Mouse (Mus musculus): Measurements from ENCODE around the gene Cycs. TPM values are rescaled to one million over a fixed set of nuclear protein-coding genes. Genes with fewer than 3 reads are reported as not detected.

The Cycs gene
- polyA plus RNA-seq, 1 experiment = 12.7 TPM

DNA sequence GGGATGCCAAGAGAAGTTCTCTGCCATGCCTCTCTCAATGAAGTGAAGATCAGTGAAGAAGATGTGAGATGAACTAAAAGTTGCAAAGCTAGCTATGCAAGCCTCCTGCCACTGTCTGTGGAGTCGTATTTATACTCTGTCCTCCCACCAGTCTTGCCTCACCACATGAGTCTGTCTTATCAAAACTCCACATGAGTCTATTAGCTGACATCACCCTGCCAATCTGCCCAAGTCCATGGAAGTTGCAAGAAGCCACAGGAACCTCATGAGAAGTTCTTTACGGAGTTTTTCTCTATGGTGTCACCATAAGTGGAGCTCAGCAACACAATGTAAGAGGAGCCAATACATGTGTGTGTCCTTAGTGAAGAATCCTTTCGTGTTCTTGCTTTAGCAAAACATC, 35.3 kb downstream of the Cycs start:
- Histone ChIP-seq H3K27ac (ENCODE audit: insufficient read depth, low read depth, low read length) (peak overlapping the region; percentile 12; the same call in 1 of the 2 replicates), H3K4me1 (ENCODE audit: control insufficient read depth, insufficient read depth, low read length) (peaks cover 18% of the 10 kb centered on the region), H3K36me3 (ENCODE audit: control insufficient read depth, insufficient read depth, low read length) (no peaks in the 10 kb centered on the region), H3K4me3 (ENCODE audit: insufficient read depth, low read depth, low read length) (no peak overlapping the region), H3K27me3 (replicated peaks; ENCODE audit: control insufficient read depth, insufficient read depth, low read length) (no peaks in the 10 kb centered on the region)
- TF ChIP-seq CTCF (conservative IDR thresholded peaks at IDR 0.05; ENCODE audit: insufficient read depth, insufficient read length, low read depth, low read length) (no peak), POLR2A (IDR thresholded peaks at IDR 0.05; ENCODE audit: low read depth, low read length) (no peak)
- WGBS = 95% methylated on average over 3 of the region's 3 CpGs
- DNase-seq = no peak

DNA sequence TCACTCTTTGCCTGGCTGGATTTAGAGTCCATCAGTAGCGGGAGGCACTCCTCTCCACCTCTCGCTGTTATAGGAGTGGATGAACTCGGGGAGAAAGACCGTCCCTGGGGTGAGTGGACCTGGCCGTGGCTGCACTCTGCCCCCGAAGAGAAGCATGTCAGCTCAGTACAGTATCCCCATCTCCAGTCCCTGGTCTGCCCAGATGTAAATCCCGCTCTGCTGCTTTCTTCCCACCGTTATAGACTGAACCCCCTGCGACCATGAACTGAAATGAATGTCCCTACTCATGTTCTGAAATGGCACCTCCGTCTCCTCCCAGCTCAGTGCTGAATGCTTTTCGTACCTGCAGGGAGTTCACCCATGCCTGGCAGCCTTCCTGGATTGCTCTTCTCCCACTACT, 37.1 kb downstream of the Cycs start:
- Histone ChIP-seq H3K4me1 (ENCODE audit: control insufficient read depth, insufficient read depth, low read length) (peaks cover 13% of the 10 kb centered on the region; the same call in 1 of the 2 replicates), H3K27ac (ENCODE audit: insufficient read depth, low read depth, low read length) (no peak overlapping the region), H3K27me3 (replicated peaks; ENCODE audit: control insufficient read depth, insufficient read depth, low read length) (no peaks in the 10 kb centered on the region), H3K36me3 (ENCODE audit: control insufficient read depth, insufficient read depth, low read length) (no peaks in the 10 kb centered on the region), H3K4me3 (ENCODE audit: insufficient read depth, low read depth, low read length) (no peak overlapping the region)
- WGBS = 71% methylated on average over 11 of the region's 11 CpGs
- DNase-seq = peak; percentile 31
- TF ChIP-seq POLR2A (IDR thresholded peaks at IDR 0.05; ENCODE audit: low read depth, low read length) (no peak), CTCF (conservative IDR thresholded peaks at IDR 0.05; ENCODE audit: insufficient read depth, insufficient read length, low read depth, low read length) (no peak)

- H3K27me3 ChIP-seq (replicated peaks; ENCODE audit: control insufficient read depth, insufficient read depth, low read length) = no peaks in the 10 kb centered on the region
- no peak overlapping the region for H3K27ac ChIP-seq (ENCODE audit: insufficient read depth, low read depth, low read length)
- WGBS = 89% methylated on average over 9 of the region's 9 CpGs
Measured at GRCm38 (mm10) chr6:50527416-50527815, 38.9 kb downstream of the Cycs start.

GRCm38 (mm10) chr6:50526597-50527024, 39.7 kb downstream of the Cycs start:
- Histone ChIP-seq H3K4me1 (ENCODE audit: control insufficient read depth, insufficient read depth, low read length) (peaks cover 12% of the 10 kb centered on the region; the same call in 1 of the 2 replicates), H3K27ac (ENCODE audit: insufficient read depth, low read depth, low read length) (no peak overlapping the region), H3K27me3 (replicated peaks; ENCODE audit: control insufficient read depth, insufficient read depth, low read length) (no peaks in the 10 kb centered on the region), H3K36me3 (ENCODE audit: control insufficient read depth, insufficient read depth, low read length) (no peaks in the 10 kb centered on the region), H3K4me3 (ENCODE audit: insufficient read depth, low read depth, low read length) (no peak overlapping the region)
- peak; percentile 84 for DNase-seq
- 15% methylated on average over 7 of the region's 7 CpGs for WGBS
- TF ChIP-seq CTCF (conservative IDR thresholded peaks at IDR 0.05; ENCODE audit: insufficient read depth, insufficient read length, low read depth, low read length) (peak; percentile 69), POLR2A (IDR thresholded peaks at IDR 0.05; ENCODE audit: low read depth, low read length) (no peak)

More at GRCm38 (mm10) chr6:50527416-50527815, 38.9 kb downstream of the Cycs start:
- Histone ChIP-seq H3K36me3 (ENCODE audit: control insufficient read depth, insufficient read depth, low read length) (no peaks in the 10 kb centered on the region), H3K4me1 (ENCODE audit: control insufficient read depth, insufficient read depth, low read length) (peaks cover 16% of the 10 kb centered on the region; the same call in 1 of the 2 replicates), H3K4me3 (ENCODE audit: insufficient read depth, low read depth, low read length) (no peak overlapping the region)
- no peak for DNase-seq
- TF ChIP-seq POLR2A (IDR thresholded peaks at IDR 0.05; ENCODE audit: low read depth, low read length) (no peak), CTCF (conservative IDR thresholded peaks at IDR 0.05; ENCODE audit: insufficient read depth, insufficient read length, low read depth, low read length) (no peak)

GRCm38 (mm10) chr6:50525846-50526245, 40.5 kb downstream of the Cycs start:
- WGBS = 87% methylated on average over 8 of the region's 8 CpGs
- H3K27ac ChIP-seq (ENCODE audit: insufficient read depth, low read depth, low read length) = peak overlapping the region; percentile 52; the same call in 1 of the 2 replicates
- no peaks in the 10 kb centered on the region for H3K36me3 ChIP-seq (ENCODE audit: control insufficient read depth, insufficient read depth, low read length)
- H3K4me1 ChIP-seq (ENCODE audit: control insufficient read depth, insufficient read depth, low read length) = peaks cover 12% of the 10 kb centered on the region; the same call in 1 of the 2 replicates
- no peak for DNase-seq
- H3K27me3 ChIP-seq (replicated peaks; ENCODE audit: control insufficient read depth, insufficient read depth, low read length) = no peaks in the 10 kb centered on the region
- no peak for TF ChIP-seq CTCF (conservative IDR thresholded peaks at IDR 0.05; ENCODE audit: insufficient read depth, insufficient read length, low read depth, low read length)
- TF ChIP-seq POLR2A (IDR thresholded peaks at IDR 0.05; ENCODE audit: low read depth, low read length) = no peak
- H3K4me3 ChIP-seq (ENCODE audit: insufficient read depth, low read depth, low read length) = no peak overlapping the region

DNA sequence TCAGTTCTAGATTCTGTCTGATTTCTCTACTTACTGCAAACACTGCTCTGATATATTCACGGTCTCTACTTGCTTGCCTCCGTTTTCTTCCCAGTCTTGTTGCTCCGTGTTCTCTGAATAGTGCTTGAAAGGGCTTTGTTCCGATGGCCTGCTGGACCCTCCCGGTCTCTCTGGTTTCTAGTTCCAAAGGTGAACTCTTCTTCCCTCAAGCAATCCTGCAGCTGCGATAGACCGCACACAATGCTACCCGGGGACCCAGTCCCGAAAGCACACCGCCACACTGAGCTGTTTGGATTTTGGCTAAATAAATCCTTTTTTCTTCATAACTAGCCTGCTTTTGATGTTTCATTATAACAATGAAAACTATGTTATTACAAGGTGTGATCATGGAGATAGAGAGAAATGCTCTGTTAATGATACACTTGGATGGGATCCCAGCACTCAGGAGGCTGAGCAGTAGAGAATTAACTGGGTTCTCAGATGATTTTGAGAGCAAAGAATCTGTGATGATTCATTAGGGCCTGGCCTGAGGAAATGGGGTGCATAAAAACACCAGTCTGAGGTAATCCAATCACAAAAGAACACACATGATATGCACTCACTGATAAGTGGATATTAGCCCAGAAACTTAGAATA, 42.0 kb downstream of the Cycs start:
- WGBS = 52% methylated on average over 10 of the region's 10 CpGs
- peaks cover 18% of the 10 kb centered on the region for H3K4me1 ChIP-seq (ENCODE audit: control insufficient read depth, insufficient read depth, low read length)
- H3K27ac ChIP-seq (ENCODE audit: insufficient read depth, low read depth, low read length) = peak overlapping the region; percentile 68
- peak; percentile 66 for DNase-seq
- H3K27me3 ChIP-seq (replicated peaks; ENCODE audit: control insufficient read depth, insufficient read depth, low read length) = no peaks in the 10 kb centered on the region
- no peaks in the 10 kb centered on the region for H3K36me3 ChIP-seq (ENCODE audit: control insufficient read depth, insufficient read depth, low read length)
- TF ChIP-seq CTCF (conservative IDR thresholded peaks at IDR 0.05; ENCODE audit: insufficient read depth, insufficient read length, low read depth, low read length) (no peak), POLR2A (IDR thresholded peaks at IDR 0.05; ENCODE audit: low read depth, low read length) (no peak)
- H3K4me3 ChIP-seq (ENCODE audit: insufficient read depth, low read depth, low read length) = no peak overlapping the region

DNA sequence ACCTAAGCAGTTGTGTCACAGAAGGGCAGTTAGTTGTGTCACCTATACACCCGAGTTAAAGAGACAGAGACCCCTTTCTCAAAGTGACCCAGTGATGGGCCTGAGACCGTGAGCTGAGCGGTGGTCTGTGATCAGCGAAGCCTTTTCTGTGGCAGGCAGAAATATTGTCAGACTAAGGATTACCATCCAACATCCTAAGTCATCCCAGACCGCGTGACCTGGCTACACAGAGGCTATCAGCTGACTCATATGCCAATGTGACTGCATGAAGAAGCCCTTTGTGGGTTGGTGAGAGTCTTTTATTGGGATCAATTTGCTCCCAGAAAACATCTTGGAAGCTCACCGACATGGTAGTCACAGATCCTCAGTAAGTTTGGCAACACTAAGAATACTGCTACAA, 43.6 kb downstream of the Cycs start:
- 94% methylated on average over 7 of the region's 7 CpGs for WGBS
- H3K4me1 ChIP-seq (ENCODE audit: control insufficient read depth, insufficient read depth, low read length) = peaks cover 18% of the 10 kb centered on the region
- H3K36me3 ChIP-seq (ENCODE audit: control insufficient read depth, insufficient read depth, low read length) = no peaks in the 10 kb centered on the region
- TF ChIP-seq POLR2A (IDR thresholded peaks at IDR 0.05; ENCODE audit: low read depth, low read length) (no peak), CTCF (conservative IDR thresholded peaks at IDR 0.05; ENCODE audit: insufficient read depth, insufficient read length, low read depth, low read length) (no peak)
- H3K27ac ChIP-seq (ENCODE audit: insufficient read depth, low read depth, low read length) = no peak overlapping the region
- no peaks in the 10 kb centered on the region for H3K27me3 ChIP-seq (replicated peaks; ENCODE audit: control insufficient read depth, insufficient read depth, low read length)
- no peak overlapping the region for H3K4me3 ChIP-seq (ENCODE audit: insufficient read depth, low read depth, low read length)
- no peak for DNase-seq

All from kidney, adult 2 months (tissue).